Mouse (Mus musculus) spleen, embryonic (tissue): ENCODE data around the gene Cs.

ENCODE experiments used
- CTCF ChIA-PET: fragments of 350-600 bp; sonication (Branson Sonifier 250); formaldehyde crosslinking; loops from one replicate; lab custom pipeline; 2022; lab: Charles Lee

Gene Cs

DNA sequence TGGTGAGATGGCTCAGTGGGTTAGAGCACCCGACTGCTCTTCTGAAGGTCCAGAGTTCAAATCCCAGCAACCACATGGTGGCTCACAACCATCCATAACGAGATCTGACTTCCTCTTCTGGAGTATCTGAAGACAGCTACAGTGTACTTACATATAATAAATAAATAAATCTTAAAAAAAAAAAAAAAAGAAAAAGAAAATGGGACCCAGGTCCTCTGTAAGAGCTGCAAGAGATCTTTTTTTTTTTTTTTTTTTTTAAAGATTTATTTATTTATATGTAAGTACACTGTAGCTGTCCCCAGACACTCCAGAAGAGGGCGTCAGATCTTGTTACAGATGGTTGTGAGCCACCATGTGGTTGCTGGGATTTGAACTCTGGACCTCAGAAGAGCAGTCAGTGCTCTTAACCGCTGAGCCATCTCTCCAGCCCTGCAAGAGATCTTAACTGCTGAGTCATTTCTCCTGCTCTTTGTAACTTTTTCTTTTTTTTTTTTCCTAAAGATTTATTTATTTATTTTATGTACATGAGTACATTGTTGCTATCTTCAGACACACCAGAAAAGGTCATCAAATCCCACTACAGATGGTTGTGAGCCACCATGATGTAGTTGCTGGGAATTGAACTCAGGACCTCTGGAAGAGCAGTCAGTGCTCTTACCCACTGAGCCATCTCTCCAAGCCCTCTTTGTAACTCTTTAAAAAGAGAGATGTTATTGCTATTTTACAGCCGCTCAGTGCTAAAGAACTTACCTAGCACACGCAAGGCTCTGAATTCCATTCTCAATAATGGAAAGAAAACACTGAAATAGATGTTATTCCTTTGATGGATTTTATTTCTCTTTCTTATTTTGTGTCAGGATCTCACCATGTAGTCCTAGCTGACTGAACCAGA lies 4.9 kb upstream of the Cs start:
- CTCF ChIA-PET, result interaction anchor here (0.6 kb wide), 1 partner anchor 901 kb away, joined by 3 read pairs; no protein-coding TSS in a partner anchor

DNA sequence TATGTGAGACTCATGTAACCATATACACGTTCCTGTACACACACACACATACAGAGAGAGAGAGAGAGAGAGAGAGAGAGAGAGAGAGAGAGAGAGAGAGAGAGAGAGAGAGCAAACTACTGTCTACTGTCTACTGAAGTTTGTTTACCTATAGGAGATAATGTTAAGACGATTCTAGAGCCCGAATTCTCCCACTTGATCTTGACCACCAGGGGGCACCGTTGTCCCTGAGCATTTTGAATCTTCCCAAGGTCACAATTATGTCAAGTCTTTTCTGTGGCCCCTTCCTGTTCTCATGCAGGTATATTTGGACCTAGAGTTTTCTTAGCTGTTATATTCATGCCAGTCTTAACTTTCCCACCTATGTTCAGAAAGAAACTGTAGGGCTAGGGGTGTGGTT lies 2.0 kb upstream of the Cs start:
- CTCF ChIA-PET, result interaction anchor here (0.7 to 1.4 kb wide), 5 partner anchors 9 to 119 kb away, joined by 3 to 6 read pairs (median 3); no protein-coding TSS in a partner anchor

DNA sequence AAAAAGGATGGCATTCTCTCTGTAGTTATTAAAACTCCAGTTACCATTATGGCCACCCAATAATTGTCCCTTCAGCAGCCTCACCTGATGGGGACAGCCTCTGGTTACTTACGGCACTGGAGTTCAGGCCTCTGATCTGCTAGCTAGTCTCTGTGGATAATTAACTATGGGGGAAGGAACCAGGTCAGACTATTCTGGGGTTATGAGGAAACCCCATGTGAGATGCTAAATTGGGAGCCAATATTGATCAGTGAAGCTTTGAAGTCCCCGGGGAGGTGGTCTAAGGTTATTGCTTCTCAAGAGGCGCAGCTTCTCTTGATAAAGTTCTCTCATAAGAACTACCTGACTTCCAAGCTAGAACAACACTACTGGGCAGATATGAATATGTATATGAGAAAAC lies 1.3 kb upstream of the Cs start:
- CTCF ChIA-PET, result interaction anchor here (0.6 to 1.4 kb wide), 5 partner anchors 9 to 257 kb away, joined by 3 to 6 read pairs (median 3); no protein-coding TSS in a partner anchor

DNA sequence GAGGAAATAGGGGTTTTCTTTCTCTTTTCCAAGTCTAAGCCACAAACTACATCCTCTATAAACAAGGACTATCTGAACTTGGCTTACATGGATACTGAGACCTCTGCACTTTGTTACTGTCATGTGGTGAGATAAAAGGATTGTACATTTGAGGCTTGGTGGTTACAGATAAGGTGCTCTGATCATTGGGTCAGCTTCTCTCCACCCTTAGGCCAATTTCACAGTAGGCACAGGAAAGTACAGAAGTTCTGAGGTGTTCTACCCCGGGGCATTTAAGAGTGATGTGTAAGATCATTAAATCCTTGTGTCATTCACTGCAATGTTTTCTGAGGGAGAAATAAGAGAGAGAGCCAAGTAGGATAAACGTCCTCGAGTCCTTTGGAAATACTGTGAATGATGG lies 937 bp upstream of the Cs start:
- CTCF ChIA-PET, result interaction anchor here (0.6 to 1.5 kb wide), 5 partner anchors 8 to 256 kb away, joined by 3 to 7 read pairs (median 3); no protein-coding TSS in a partner anchor

DNA sequence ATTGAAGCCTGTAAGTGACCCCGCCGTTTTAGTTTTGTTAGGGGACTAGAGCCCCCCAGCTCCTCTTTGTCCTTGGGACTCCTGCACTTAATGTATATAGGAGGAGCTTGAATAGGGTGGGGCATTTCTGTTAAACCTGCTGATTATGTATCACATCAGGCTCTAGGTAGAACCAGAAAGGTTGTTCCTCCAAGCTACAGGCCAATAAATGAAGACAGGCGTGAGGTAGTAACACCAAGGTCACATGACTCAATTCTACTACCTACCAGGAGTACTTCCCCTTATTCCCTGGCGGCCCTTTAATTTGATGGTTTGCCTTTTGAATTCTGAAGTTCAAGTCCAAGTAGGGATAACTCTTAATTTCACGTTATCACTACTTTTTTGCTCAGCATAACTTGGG lies 881 bp downstream of the Cs start:
- CTCF ChIA-PET, result interaction anchor here (0.6 to 1.5 kb wide), 4 partner anchors 13 to 118 kb away, joined by 3 to 7 read pairs (median 4); partner anchors contain the start of genes Nabp2 and Rnf41

DNA sequence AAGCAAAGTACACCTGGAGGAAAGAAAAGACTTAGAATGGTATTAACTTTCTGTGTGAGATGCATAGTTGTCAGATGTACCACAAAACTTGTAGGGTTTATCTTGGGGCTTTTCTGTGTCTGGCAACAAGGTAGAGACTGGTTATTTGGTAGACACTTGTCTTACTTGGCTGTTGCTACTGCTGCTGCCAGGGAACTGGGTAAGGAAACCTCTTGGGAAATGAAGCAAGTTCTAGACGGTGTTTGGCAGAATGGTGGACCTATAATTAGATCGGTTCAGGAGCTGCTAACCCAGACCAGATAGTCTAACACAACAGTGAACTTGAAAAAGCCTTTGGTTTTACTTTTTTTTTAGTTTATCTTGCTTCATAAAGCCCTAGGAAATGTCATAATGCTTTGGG lies 1.4 kb downstream of the Cs start:
- CTCF ChIA-PET, result interaction anchor here (0.6 kb wide), 3 partner anchors 27 to 148 kb away, joined by 3 to 4 read pairs (median 3); no protein-coding TSS in a partner anchor

DNA sequence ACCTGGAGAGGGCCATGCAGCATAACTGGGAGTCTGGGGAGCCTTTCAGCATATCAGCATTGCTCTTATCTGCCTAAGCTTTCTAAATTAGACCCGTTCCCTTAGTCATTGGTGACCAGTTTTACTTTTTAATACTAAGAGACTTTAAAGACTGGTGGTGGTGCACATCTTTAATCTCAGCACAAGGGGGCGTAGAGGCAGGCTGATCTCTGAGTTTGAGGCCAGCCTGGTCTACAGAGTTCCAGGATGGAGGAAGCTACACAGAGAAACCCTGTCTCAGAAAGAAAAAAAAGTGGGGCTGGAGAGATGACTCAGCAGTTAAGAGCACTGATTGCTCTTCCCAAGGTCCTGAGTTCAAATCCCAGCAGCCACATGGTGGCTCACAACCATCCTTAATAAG lies 2.7 kb downstream of the Cs start:
- CTCF ChIA-PET, result no interaction called here

DNA sequence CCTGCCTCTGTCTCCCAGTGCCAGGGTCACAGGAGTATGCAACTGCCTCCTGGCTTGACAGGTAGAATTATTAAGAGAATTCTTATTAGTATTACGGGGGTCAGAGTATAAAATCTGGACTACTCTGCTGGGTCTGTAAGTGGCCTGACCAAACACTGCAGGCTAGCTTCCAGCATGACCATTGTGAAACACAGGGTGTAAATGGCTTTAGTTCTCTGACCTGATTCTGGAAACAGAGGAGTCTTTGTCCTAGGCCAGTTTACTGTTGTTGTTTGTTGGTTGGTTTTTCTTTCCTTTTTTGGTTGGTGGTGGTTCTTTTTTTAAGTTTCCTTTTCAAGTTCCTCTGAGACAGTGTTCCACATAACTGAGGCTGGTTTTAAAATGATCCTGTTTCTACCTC lies 5.9 kb downstream of the Cs start:
- CTCF ChIA-PET, result no interaction called here

DNA sequence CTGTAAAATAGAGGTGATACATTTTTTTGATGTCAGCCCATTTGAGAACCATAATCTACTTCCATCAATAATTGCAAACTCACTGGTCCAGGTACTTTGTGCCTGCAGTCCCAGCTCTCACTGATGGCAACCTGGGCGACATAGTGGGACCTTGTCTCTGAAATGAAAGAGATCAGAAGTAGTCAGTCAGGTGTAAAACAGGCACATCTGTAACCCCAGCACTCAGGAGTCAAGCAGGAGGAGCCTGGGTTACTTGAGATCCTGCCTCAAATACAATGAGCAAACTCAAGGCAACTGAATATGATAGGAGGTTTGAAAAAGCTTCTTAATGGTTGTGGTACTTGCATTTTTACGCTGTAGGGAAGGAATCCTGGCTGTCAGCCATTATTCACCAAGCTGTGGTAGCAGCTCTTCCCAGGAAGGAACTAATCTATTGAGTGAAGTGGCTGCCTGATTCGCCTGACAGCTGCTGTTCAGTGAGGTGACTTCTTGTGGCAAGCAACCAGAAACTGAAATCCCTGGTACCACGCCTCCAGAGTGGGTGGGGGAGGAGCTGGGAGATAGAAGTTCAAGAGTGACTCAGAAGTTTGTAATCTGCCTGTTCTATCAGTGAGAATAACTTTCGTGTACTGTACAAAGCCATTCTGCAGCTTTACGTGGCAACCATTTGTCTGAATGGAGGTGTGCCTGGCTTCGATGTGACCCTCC lies 7.2 kb downstream of the Cs start:
- CTCF ChIA-PET, result interaction anchor here (0.6 to 0.8 kb wide), 6 partner anchors 9 to 353 kb away, joined by 3 to 5 read pairs (median 3); partner anchors contain the start of gene Myl6b

DNA sequence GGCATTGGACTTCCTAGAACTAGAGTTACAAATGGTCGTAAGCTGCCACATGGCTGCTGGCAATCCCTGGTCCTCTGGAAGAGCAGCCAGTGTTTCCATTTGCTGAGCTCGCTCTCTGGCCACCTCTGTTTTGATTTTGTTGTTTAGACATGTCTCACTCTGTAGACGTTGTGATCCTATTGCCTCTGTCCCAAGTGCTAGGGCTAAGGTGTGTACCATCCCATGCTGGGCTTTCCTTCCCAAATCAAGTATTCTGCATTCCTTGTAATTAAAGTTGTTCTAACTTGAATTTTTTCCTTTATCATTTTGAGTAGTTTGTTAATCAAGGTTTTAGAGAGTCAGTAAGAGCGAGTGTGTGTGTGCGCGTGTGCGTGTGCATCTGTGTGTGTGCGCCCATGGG lies 10.0 kb downstream of the Cs start:
- CTCF ChIA-PET, result interaction anchor here (1.0 kb wide), 1 partner anchor 12 kb away, joined by 6 read pairs; no protein-coding TSS in a partner anchor

DNA sequence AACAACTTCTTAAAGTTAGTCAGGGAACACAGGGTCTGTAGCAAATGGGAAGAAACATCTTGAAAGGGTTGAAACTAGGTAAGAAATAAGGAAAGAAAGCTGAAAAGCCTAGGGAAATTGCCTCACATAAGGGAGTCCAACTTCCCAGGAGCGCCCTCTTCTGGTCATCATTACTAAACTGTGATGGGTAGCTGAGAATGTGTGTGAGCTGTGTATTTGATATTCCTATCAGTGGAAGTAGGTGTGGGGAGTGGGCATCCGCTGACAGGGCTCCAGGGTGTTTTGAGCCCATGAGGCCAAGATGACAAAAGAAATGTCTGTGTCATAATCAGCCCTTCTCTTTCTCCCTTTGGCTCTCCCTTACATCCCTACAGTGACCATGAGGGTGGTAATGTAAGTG lies 21.3 kb downstream of the Cs start:
- CTCF ChIA-PET, result interaction anchor here (0.6 kb wide), 1 partner anchor 65 kb away, joined by 4 read pairs; no protein-coding TSS in a partner anchor

DNA sequence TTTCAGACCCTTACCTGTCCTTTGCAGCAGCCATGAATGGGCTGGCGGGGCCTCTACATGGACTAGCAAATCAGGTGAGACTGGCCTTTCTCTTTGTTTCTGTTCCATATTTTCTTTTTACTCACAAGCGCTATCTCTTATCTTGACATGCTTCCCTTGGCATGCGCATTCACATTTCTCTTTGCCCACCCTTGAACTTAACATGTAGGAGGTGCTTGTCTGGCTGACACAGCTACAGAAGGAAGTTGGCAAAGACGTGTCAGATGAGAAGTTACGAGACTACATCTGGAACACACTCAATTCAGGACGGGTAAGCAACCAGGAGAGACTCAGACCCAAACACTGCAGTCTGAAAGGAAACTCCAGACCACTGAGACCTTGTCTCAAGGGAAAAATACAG lies 21.7 kb downstream of the Cs start:
- CTCF ChIA-PET, result interaction anchor here (0.6 kb wide), 1 partner anchor 65 kb away, joined by 4 read pairs; no protein-coding TSS in a partner anchor

DNA sequence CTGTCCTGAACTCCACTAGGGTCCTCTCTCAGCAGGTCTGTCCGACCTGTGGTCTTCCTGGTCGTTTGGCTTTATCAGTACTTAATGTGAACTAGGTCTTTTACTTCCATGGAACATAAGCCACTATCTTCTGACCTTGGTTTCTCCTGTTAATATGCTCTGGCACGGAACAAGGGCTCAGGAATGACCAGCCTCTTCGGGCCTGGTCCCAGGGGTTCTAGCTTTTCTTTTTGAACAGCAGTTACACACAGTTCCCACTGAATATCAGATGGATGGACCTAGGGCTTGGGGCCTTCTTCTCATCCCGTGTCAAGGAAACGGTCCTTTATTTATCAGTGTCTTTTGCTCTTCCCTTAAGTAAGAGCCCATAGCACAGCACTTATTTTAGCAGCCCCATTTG lies 24.3 kb downstream of the Cs start:
- CTCF ChIA-PET, result interaction anchor here (0.6 to 1.7 kb wide), 3 partner anchors 8 to 267 kb away, joined by 3 to 6 read pairs (median 4); no protein-coding TSS in a partner anchor

DNA sequence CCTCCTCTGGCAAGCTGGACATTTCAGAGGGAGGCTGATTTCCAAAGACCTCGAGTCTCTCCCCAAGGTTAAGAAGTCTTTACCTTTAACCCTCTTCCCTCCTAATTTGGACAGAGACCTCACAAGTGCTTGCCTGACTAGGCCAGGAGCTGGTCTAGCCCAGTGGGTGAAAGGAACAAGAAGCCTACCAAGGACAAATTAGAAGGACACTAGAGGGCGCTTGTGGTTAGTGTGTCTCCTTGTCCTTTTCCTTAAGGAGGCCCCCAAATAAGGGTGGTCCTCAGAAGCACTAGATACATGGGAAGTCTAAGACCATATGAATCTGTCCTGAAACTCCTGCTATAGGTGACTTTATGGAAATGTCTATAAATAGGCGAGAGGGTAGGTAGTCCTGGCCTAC lies 25.0 kb downstream of the Cs start:
- CTCF ChIA-PET, result interaction anchor here (1.1 to 1.7 kb wide), 3 partner anchors 9 to 87 kb away, joined by 3 to 6 read pairs (median 4); no protein-coding TSS in a partner anchor

DNA sequence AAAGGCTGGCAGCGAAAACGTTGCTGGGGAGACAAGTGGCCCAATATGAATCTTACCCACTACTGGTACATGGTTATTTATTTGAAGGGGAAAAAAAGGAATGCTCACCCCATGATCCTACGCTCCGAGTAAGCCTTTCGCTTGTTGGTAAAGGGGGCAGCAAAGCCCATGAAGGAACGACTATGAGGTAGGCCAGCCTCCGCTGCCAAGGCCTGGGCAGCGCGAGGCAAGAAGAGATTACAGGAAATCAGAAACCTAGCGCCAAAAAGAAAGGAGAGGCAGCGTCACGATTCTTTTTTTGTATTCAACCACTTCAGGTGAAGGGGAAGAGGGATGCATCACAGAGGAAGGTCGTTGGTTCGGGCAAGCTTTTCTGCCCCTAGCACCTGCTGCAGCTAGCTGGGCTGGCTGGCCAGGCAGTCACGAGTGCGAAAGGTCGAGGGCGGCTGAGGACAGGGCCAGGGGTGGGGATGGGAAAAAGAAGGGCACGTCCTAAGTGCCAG lies 30.4 kb downstream of the Cs start:
- CTCF ChIA-PET, result no interaction called here

DNA sequence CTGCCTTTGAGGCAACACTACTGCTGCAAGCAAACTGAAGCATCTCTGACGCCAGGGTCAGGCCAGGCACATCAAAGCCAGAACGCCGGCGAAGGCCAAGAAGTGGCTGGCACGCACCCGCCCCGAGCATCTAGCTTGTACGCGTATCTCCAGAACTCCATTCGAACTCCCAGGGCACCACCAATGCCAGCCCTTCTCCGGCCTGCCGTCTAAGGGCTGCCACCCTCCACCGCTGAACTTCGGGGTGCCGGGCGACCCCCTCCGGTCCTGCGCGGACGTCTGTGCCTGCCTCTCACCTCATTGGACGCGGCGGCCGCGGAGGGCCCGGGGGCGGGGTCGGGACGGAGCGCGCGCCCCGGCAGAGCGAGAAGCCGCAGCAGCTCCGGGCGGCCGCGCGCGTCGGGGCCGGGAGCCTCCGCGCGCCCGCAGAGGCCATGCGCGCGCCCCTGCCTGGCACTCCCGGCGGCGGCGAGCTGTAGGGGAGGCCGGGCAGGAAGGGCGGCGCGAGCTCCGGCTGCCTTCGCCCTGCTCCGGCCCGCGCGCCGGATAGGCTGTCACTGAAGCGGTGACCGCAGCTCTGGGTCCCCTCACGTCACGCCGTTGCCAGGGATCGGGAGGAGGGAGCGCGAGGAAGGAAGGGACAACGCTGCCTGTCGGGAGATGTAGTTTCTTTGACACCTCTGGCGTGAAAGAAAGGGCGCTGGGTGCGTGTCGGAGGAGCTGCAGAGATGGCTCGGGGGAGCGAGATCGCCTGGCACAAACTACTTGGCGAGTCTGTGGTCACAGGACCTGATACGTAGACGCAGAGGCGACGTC lies 31.1 kb downstream of the Cs start, which contains the start of gene Coq10a:
Gene Coq10a, minus strand, starts transcription at position 596 of the 816 bp plus-strand sequence.
- CTCF ChIA-PET, result interaction anchor here (0.5 kb wide), 1 partner anchor 498 kb away, joined by 4 read pairs; no protein-coding TSS in a partner anchor

DNA sequence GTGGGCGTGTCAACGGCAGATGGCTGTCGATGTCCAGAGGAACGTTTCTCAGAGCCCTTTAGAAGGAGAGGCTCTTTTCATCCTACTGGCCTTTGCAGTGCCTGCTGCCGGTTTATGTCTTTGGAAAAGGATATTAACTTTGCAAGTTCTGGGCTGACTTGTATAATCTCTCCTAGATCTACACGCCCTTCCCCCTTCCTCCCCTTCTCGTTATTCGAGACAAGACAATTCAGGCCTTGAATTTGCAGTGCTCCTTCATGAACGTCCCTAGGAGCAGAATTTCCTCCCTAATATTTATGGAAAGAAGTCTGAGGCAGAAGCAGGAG lies 31.6 kb downstream of the Cs start:
- CTCF ChIA-PET, result interaction anchor here (0.5 to 0.6 kb wide), 2 partner anchors 187 to 497 kb away, joined by 4 to 8 read pairs; no protein-coding TSS in a partner anchor

DNA sequence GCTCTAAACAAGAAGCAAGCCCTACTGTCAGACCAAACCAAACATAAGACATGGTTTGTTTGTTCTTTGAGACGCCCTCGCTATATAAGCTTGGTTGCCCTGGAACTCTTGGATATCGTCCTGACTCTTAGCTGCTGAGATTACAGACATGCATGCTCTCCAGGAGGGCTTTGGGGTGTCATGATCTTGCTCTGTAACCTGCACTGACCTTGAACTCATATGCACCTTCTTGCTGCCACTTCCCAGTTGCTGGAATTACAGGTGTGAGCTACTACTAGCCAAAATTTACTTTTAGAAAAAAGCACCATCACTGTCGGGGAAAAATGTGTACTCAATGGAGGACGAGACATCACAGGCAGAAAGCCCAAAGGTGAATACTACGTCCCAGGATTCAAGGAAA lies 32.1 kb downstream of the Cs start:
- CTCF ChIA-PET, result interaction anchor here (0.6 kb wide), 1 partner anchor 188 kb away, joined by 8 read pairs; no protein-coding TSS in a partner anchor

DNA sequence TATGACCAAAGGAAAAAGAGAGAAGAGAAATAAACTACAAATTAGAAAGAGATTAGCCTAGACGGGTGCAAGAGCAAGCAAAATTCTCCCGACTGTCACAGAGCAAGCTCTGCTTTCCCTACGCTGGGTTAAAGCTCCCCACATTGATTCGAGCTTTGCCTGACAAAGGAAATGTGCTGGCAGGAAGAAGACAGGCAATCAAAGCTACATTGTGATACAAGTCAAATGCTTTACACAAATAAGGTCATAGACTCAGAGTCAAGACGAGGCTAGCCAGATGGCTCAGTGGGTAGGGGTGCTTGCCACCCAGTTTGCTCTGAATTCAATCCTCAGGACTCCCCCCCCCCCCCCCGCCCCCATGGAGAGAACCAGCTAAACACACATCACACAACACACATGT lies 32.5 kb downstream of the Cs start:
- CTCF ChIA-PET, result no interaction called here

DNA sequence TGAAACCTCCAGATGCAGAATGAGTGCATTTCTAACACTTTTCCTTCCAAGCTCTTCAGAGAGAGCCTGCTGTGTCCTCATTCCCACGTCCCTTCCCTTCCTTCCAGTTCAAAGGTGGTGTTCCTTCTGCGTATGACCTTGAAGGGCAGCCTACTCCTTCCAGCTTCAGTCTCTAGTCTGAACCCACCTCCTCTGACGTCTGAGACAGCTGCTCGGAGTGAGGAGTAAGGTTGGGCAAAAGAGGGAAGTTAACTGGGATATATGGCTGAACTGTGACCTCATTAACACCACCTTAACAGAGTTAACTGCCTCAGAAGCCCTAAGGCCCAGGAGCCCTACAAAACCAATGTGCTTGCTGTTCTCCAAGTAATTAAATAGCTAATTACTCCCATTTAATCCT lies 33.1 kb downstream of the Cs start:
- CTCF ChIA-PET, result no interaction called here
